Mouse (Mus musculus): Measurements from ENCODE around the gene Mgarp.

- TF ChIP-seq CTCF (IDR thresholded peaks at IDR 0.05; ENCODE audit: extremely low read depth, insufficient read depth, low read length) (no peak), POLR2A (IDR thresholded peaks at IDR 0.05; ENCODE audit: extremely low read depth, insufficient read depth, low read length) (no peak)
These were observed 13.1 kb downstream of the Mgarp start for GRCm38 (mm10) chr3:51383409-51383808.
